Mouse (Mus musculus) cerebellum, adult 2 months (tissue): ENCODE measurements at regions not wholly inside any gene's neighbourhood (a gene's known extent, or its start where the extent isn't known, plus 50 kb on each side); places are given as distances from the start of the nearest gene placed in this dataset.
"Not testable (repeated sequence)": the region's sequence is repeated elsewhere in the genome, so short reads cannot be mapped to it uniquely, and the experiment has no call there.

ENCODE experiments used
- DNase-seq, 2 experiments: peaks; one replicate each; pipeline ENCODE4 v3.0.0; 2021
- H3K27ac ChIP-seq: fragments of 200-500 bp; 2 replicates; pipeline ENCODE4 v1.5.1; 2012; ENCODE audit warnings: low read length, control low read depth, inconsistent platforms; ENCODE audit not compliant: insufficient read depth
- H3K27me3 ChIP-seq: fragments of 200-500 bp; 2 replicates; pipeline ENCODE4 v1.6.1; 2012; ENCODE audit warnings: inconsistent platforms, mild to moderate bottlenecking, low read length, moderate library complexity; ENCODE audit not compliant: control insufficient read depth, insufficient read depth
- H3K4me1 ChIP-seq: fragments of 200-500 bp; 2 replicates; pipeline ENCODE4 v1.6.1; 2011; ENCODE audit warnings: low read length; ENCODE audit not compliant: control insufficient read depth, insufficient read depth
- H3K4me3 ChIP-seq: fragments of 200-500 bp; replicated peaks from 2 replicates; pipeline ENCODE3; 2011; ENCODE audit warnings: mild to moderate bottlenecking, low read depth, low read length, control low read depth; ENCODE audit not compliant: insufficient read depth
- CTCF ChIP-seq: fragments of 200-500 bp; IDR thresholded peaks from 2 replicates; pipeline ENCODE4 v1.5.1; 2011; ENCODE audit warnings: low read depth, mild to moderate bottlenecking, control low read depth, low read length, moderate library complexity, borderline replicate concordance; ENCODE audit not compliant: insufficient read depth
- POLR2A ChIP-seq: fragments of 200-500 bp; IDR thresholded peaks from 2 replicates; pipeline ENCODE4 v1.6.1; 2011; ENCODE audit warnings: low read length, control low read depth, borderline replicate concordance; ENCODE audit not compliant: insufficient read depth
- WGBS: fragments of 180-500 bp; shearing (Covaris S2); methylation state at CpG from one replicate; pipeline ENCODE4 v1.1.7; 2018; 5-methylcytosine and 5-hydroxymethylcytosine counted together

DNA sequence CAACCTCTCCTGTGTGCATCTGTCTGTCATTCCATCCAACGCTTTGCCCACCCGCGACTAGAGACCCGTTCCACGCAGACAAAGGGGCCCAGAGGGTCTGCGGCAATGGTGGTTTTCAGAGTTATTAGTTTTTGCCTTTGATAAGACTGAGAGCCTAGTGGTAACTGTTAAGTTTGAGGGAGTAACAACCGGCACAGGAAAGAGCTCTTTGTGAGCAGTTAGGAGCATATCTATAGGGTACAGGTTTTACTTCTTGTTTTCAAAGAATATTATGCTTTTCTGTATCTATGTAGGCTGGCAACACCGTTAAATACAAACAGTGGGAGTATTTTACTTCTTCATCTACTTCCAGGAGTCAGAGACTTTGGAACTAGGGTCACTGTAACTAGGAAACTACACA lies 566.0 kb downstream of the Htr7 start:
- no peaks in the 10 kb centered on the region for H3K4me1 ChIP-seq
- no peaks in the 10 kb centered on the region for H3K27me3 ChIP-seq
- no peak overlapping the region for H3K27ac ChIP-seq
- DNase-seq = no peak
- 87% methylated on average over 8 of the region's 8 CpGs for WGBS
- TF ChIP-seq CTCF = no peak
- TF ChIP-seq POLR2A = no peak
- no peak overlapping the region for H3K4me3 ChIP-seq

DNA sequence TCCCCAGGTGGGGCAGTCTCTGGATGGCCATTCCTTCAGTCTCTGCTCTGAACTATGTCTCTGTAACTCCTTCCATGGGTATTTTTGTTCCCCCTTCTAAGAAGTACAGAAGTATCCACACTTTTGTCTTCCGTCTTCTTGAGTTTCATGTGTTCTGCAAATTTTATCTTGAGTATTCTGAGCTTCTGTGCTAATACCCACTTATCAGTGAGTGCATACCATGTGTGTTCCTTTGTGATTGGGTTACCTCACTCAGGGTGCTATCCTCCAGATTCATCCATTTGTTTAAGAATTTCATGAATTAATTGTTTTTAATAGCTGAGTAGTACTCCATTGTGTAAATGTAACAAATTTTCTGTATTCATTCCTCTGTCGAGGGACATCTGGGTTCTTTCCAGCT lies 563.5 kb downstream of the Kif20b start:
- not testable (repeated sequence) for H3K27me3 ChIP-seq, H3K4me1 ChIP-seq, H3K4me3 ChIP-seq, H3K27ac ChIP-seq, DNase-seq
- 82% methylated on average over 2 of the region's 2 CpGs for WGBS

DNA sequence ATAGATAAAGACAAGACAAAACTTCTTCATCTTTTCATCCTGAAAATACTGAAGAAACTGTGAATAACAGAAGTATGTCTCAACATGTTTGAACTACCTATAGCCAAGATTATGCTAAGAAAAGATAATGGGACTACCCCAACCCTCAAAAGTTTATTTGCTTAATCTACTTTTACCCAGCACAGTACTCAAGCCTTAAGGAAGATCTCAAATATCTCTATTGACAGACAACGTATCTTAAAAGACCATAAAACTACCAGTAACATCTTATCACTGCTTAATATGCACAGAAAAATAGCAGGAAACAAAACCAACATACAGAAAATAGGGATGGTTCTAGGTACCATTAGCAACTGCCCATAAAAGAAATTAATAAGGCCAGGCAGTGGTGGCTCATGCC lies 560.3 kb downstream of the Kif20b start:
- Histone ChIP-seq H3K27ac (no peak overlapping the region), H3K27me3 (no peaks in the 10 kb centered on the region), H3K4me3 (no peak overlapping the region), H3K4me1 (no peaks in the 10 kb centered on the region)
- WGBS = 65% methylated on average over 1 of the region's 1 CpGs
- no peak for DNase-seq
- TF ChIP-seq POLR2A (no peak), CTCF (no peak)

DNA sequence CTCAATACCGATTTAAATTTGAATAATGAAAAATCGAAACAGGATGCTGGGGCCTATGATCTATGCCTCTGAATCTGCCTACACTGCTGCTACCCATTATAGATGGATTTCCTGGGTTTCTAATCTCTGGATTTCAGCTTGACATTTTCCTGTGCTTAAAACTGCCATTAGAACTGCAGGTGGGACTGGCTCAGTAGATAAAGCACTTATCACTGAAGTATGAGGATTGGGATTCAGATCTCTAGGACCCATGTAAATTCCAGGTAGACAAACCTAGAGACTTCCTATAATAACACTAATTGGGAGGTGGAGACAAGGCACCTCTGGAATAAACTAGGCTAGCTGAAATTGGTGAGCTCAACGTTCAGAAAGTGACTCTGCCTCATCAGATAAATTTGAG lies 531.8 kb downstream of the Kif20b start:
- Histone ChIP-seq H3K27me3 (no peaks in the 10 kb centered on the region), H3K4me1 (no peaks in the 10 kb centered on the region), H3K4me3 (no peak overlapping the region), H3K27ac (no peak overlapping the region)
- WGBS = 73% methylated on average over 3 of the region's 3 CpGs
- no peak for TF ChIP-seq POLR2A
- no peak for TF ChIP-seq CTCF
- DNase-seq = no peak

DNA sequence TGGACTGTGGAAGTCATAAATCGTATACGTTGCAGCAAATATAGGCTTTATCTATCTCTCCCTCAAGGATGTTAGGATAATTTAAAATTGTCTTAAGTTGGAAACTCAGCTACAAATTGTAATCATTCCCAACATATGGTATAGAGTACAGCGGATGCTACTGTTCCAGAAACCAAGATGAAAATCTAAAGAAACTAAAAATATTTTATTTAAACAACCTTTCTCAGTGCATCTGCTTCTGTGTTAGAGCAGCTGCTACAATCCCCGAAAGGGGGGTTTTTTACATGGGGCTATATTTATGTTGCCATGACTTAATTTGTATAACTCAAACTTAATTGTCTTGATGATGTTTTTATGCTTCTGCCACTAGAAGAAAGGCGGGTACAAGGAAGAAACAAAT lies 520.3 kb downstream of the Kif20b start:
- Histone ChIP-seq H3K27me3 (no peaks in the 10 kb centered on the region), H3K27ac (no peak overlapping the region), H3K4me1 (no peaks in the 10 kb centered on the region), H3K4me3 (no peak overlapping the region)
- no peak for TF ChIP-seq POLR2A
- TF ChIP-seq CTCF = no peak
- no peak for DNase-seq
- WGBS = 88% methylated on average over 5 of the region's 5 CpGs

GRCm38 (mm10) chr19:35438074-35438473 lies 515.9 kb downstream of the Kif20b start:
- WGBS = 80% methylated on average over 2 of the region's 2 CpGs
- Histone ChIP-seq H3K27ac (no peak overlapping the region), H3K27me3 (no peaks in the 10 kb centered on the region), H3K4me1 (no peaks in the 10 kb centered on the region), H3K4me3 (no peak overlapping the region)
- DNase-seq = no peak
- TF ChIP-seq CTCF (no peak), POLR2A (no peak)
